Mouse (Mus musculus) MEL (cell line): Measurements from ENCODE around the gene Rcn1. TPM values are rescaled to one million over a fixed set of nuclear protein-coding genes. Genes with fewer than 3 reads are reported as not detected.

Experiments
- DNase-seq: peaks from one replicate; pipeline ENCODE4 v3.0.0; 2011; ENCODE audit warnings: low read depth, low spot score
- H3K27ac ChIP-seq: 2 replicates; pipeline ENCODE4 v1.5.1; 2012; ENCODE audit warnings: low read depth, mild to moderate bottlenecking, control low read depth, low read length, moderate library complexity; ENCODE audit not compliant: control insufficient read depth
- H3K27me3 ChIP-seq, 2 experiments: fragments of 150-350 bp in 1 of 2; sonication (generic) in 1 of 2; 2 replicates each; pipeline ENCODE4 v1.6.1; 2012; ENCODE audit warnings: low read length in 2 of 2, mild to moderate bottlenecking in 2 of 2, improper control_type of control experiment in 1 of 2, moderate library complexity in 1 of 2; ENCODE audit not compliant: insufficient read depth in 2 of 2, control insufficient read depth in 1 of 2
- H3K36me3 ChIP-seq, 2 experiments: 2 replicates each; pipeline ENCODE4 v1.6.1; 2012 to 2014; ENCODE audit warnings: low read length in 2 of 2, improper control_type of control experiment in 1 of 2, inconsistent platforms in 1 of 2, mild to moderate bottlenecking in 1 of 2; ENCODE audit not compliant: insufficient read depth in 2 of 2, control insufficient read depth in 1 of 2
- H3K4me1 ChIP-seq, 2 experiments: fragments of 150-350 bp in 1 of 2; sonication (generic) in 1 of 2; 2 replicates each; pipeline ENCODE4 v1.6.1; 2012; ENCODE audit warnings: low read length in 2 of 2, improper control_type of control experiment in 1 of 2, mild to moderate bottlenecking in 1 of 2; ENCODE audit not compliant: insufficient read depth in 2 of 2, control insufficient read depth in 1 of 2
- H3K4me3 ChIP-seq, 2 experiments: fragments of 150-350 bp in 1 of 2; sonication (generic) in 1 of 2; 2 replicates each; pipeline ENCODE4 v1.5.1; 2012; ENCODE audit warnings: low read depth in 2 of 2, low read length in 2 of 2, mild to moderate bottlenecking in 2 of 2, moderate library complexity in 2 of 2, control low read depth in 1 of 2, improper control_type of control experiment in 1 of 2; ENCODE audit not compliant: control insufficient read depth in 1 of 2, insufficient read depth in 1 of 2
- H3K79me2 ChIP-seq: 2 replicates; pipeline ENCODE4 v1.6.1; 2012; ENCODE audit warnings: mild to moderate bottlenecking, low read length, moderate library complexity; ENCODE audit not compliant: control insufficient read depth, poor library complexity, insufficient read depth
- H3K9ac ChIP-seq: 2 replicates; pipeline ENCODE4 v1.6.1; 2012; ENCODE audit warnings: low read depth, mild to moderate bottlenecking, control low read depth, low read length, moderate library complexity; ENCODE audit not compliant: control insufficient read depth, poor library complexity, severe bottlenecking
- H3K9me3 ChIP-seq: fragments of 150-350 bp; sonication (generic); replicated peaks from 2 replicates; pipeline ENCODE4 v1.6.1; 2012; ENCODE audit warnings: mild to moderate bottlenecking, low read length, improper control_type of control experiment, moderate library complexity; ENCODE audit not compliant: insufficient read depth
- BHLHE40 ChIP-seq: IDR thresholded peaks from 2 replicates; pipeline ENCODE4 v1.6.1; 2012; ENCODE audit warnings: low read depth, mild to moderate bottlenecking, inconsistent platforms, low read length, improper control_type of control experiment, borderline replicate concordance
- CTCF ChIP-seq, 3 experiments: IDR thresholded peaks in 2 of 3; conservative IDR thresholded peaks in 1 of 3; 2 replicates each; pipeline ENCODE4 v1.5.1; 2011 to 2012; ENCODE audit warnings: low read length in 3 of 3, low read depth in 2 of 3, mild to moderate bottlenecking in 2 of 3, improper control_type of control experiment in 1 of 3, inconsistent platforms in 1 of 3, mixed read lengths in 1 of 3, moderate library complexity in 1 of 3; ENCODE audit not compliant: control insufficient read depth in 1 of 3, insufficient read depth in 1 of 3, poor library complexity in 1 of 3, severe bottlenecking in 1 of 3
- E2F4 ChIP-seq: IDR thresholded peaks from 2 replicates; pipeline ENCODE4 v1.6.1; 2011; ENCODE audit warnings: low read depth, low read length, improper control_type of control experiment, borderline replicate concordance
- ELF1 ChIP-seq: IDR thresholded peaks from 2 replicates; pipeline ENCODE4 v1.6.1; 2014; ENCODE audit warnings: low read depth, mild to moderate bottlenecking, inconsistent platforms, low read length, improper control_type of control experiment, moderate library complexity
- EP300 ChIP-seq, 2 experiments: IDR thresholded peaks; 2 replicates each; pipeline ENCODE4 v1.6.1; 2011; ENCODE audit warnings: improper control_type of control experiment in 2 of 2, low read length in 2 of 2, low read depth in 1 of 2, mild to moderate bottlenecking in 1 of 2
- GATA1 ChIP-seq: IDR thresholded peaks from 2 replicates; pipeline ENCODE4 v1.6.1; 2011; ENCODE audit warnings: low read depth, low read length, improper control_type of control experiment
- JUND ChIP-seq: IDR thresholded peaks from 2 replicates; pipeline ENCODE4 v1.6.1; 2011; ENCODE audit warnings: low read depth, mild to moderate bottlenecking, improper control_type of control experiment, low read length
- KAT2A ChIP-seq: conservative IDR thresholded peaks from 2 replicates; pipeline ENCODE4 v1.6.1; 2012; ENCODE audit warnings: low read depth, low read length, improper control_type of control experiment, inconsistent platforms
- MAZ ChIP-seq: IDR thresholded peaks from 2 replicates; pipeline ENCODE4 v1.6.1; 2012; ENCODE audit warnings: low read depth, mild to moderate bottlenecking, inconsistent platforms, low read length, improper control_type of control experiment
- MYC ChIP-seq: IDR thresholded peaks from 2 replicates; pipeline ENCODE4 v1.6.1; 2011; ENCODE audit warnings: low read depth, mild to moderate bottlenecking, low read length, improper control_type of control experiment, moderate library complexity
- NELFE ChIP-seq: IDR thresholded peaks from 2 replicates; pipeline ENCODE4 v1.6.1; 2011; ENCODE audit warnings: low read depth, low read length, improper control_type of control experiment
- POLR2A ChIP-seq, 2 experiments: IDR thresholded peaks; 2 replicates each; pipeline ENCODE4 v1.6.1; 2011 to 2012; ENCODE audit warnings: low read length in 2 of 2, mild to moderate bottlenecking in 2 of 2, control low read depth in 1 of 2, improper control_type of control experiment in 1 of 2, low read depth in 1 of 2, moderate library complexity in 1 of 2; ENCODE audit not compliant: control insufficient read depth in 1 of 2, insufficient read depth in 1 of 2, poor library complexity in 1 of 2
- RAD21 ChIP-seq: IDR thresholded peaks from 2 replicates; pipeline ENCODE4 v1.6.1; 2011; ENCODE audit warnings: mild to moderate bottlenecking, low read depth, low read length, improper control_type of control experiment
- RCOR1 ChIP-seq: IDR thresholded peaks from 2 replicates; pipeline ENCODE4 v1.6.1; 2012; ENCODE audit warnings: low read depth, mild to moderate bottlenecking, inconsistent platforms, low read length, improper control_type of control experiment
- SIN3A ChIP-seq: IDR thresholded peaks from 2 replicates; pipeline ENCODE4 v1.6.1; 2012; ENCODE audit warnings: low read length, improper control_type of control experiment, inconsistent platforms
- TAL1 ChIP-seq: IDR thresholded peaks from 2 replicates; pipeline ENCODE4 v1.6.1; 2012; ENCODE audit warnings: mild to moderate bottlenecking, inconsistent platforms, low read length, moderate library complexity, mixed read lengths
- TBP ChIP-seq: IDR thresholded peaks from 2 replicates; pipeline ENCODE4 v1.8.0; 2011; ENCODE audit warnings: low read depth, low read length, improper control_type of control experiment
- ZMIZ1 ChIP-seq: IDR thresholded peaks from 2 replicates; pipeline ENCODE4 v1.6.1; 2012; ENCODE audit warnings: low read depth, mild to moderate bottlenecking, inconsistent platforms, low read length, improper control_type of control experiment, moderate library complexity
- polyA plus RNA-seq, 2 experiments: library from polyadenylated mRNA; stranded (reverse) in 1 of 2; unstranded in 1 of 2; fragments of >175 nt in 1 of 2; fragments of >200 nt in 1 of 2; gene quantifications; 2 replicates each; pipeline versions ENCODE4 v1.2.1 to v1.2.4; 2012; ENCODE audit warnings: low replicate concordance in 2 of 2, low read depth in 1 of 2; ENCODE audit not compliant: insufficient read length in 2 of 2, insufficient read depth in 1 of 2, missing spikeins in 1 of 2
- total RNA-seq: library from RNA; depleted of rRNA; stranded (reverse); fragments of 300-350 nt; gene quantifications from 2 replicates; pipeline ENCODE4 v1.2.3, GENCODE M21; 2012

The Rcn1 gene
- total and polyA plus RNA-seq, 3 experiments: 45.7 to 51.0 TPM; not detected in 1

- TF ChIP-seq ELF1 (no peak), TBP (no peak), RCOR1 (peak; percentile 43), MYC (no peak), TAL1 (peak; percentile 84)
Measured at GRCm38 (mm10) chr2:105399085-105399891, at the start of gene Rcn1 (continued).

GRCm38 (mm10) chr2:105444072-105444471 lies 45.0 kb upstream of the Rcn1 start:
- Histone ChIP-seq H3K4me1 (no peaks in the 10 kb centered on the region), H3K9ac (no peak overlapping the region), H3K27me3 (peaks cover 1 to 2% of the 10 kb centered on the region in 2 experiments; a peak in 1 of 4 replicates), H3K9me3 (no peaks in the 10 kb centered on the region), H3K27ac (no peak overlapping the region), H3K36me3 (no peaks in the 10 kb centered on the region), H3K4me3 (no peak overlapping the region), H3K79me2 (no peaks in the 10 kb centered on the region)
- peak; percentile 48 for DNase-seq
- TF ChIP-seq POLR2A (IDR thresholded peaks at IDR 0.05; ENCODE audit: control insufficient read depth in 1 of 2, insufficient read depth in 1 of 2, low read depth in 1 of 2, low read length in 2 of 2, poor library complexity in 1 of 2): no peak
- peak; percentile 68 to 88 (median 76) for TF ChIP-seq CTCF (IDR thresholded peaks at IDR 0.05 in 2 of 3, conservative IDR thresholded peaks at IDR 0.05 in 1 of 3; ENCODE audit: control insufficient read depth in 1 of 3, insufficient read depth in 1 of 3, low read depth in 2 of 3, low read length in 3 of 3, poor library complexity in 1 of 3, severe bottlenecking in 1 of 3)
- TF ChIP-seq RAD21: peak; percentile 3; the same call in 1 of the 2 replicates

- DNase-seq: no peak
Measured at GRCm38 (mm10) chr2:105439022-105439421, 39.9 kb upstream of the Rcn1 start.

More at GRCm38 (mm10) chr2:105439022-105439421, 39.9 kb upstream of the Rcn1 start:
- Histone ChIP-seq H3K9ac (no peak overlapping the region), H3K4me3 (no peak overlapping the region), H3K27me3 (peaks cover 6% of the 10 kb centered on the region in 2 experiments; a peak in 3 of 4 replicates), H3K79me2 (no peaks in the 10 kb centered on the region), H3K27ac (no peak overlapping the region), H3K9me3 (no peaks in the 10 kb centered on the region), H3K4me1 (no peaks in the 10 kb centered on the region), H3K36me3 (no peaks in the 10 kb centered on the region)
- TF ChIP-seq POLR2A (IDR thresholded peaks at IDR 0.05; ENCODE audit: control insufficient read depth in 1 of 2, insufficient read depth in 1 of 2, low read depth in 1 of 2, low read length in 2 of 2, poor library complexity in 1 of 2) (no peak), ZMIZ1 (no peak), SIN3A (no peak), BHLHE40 (no peak), KAT2A (no peak), E2F4 (no peak), GATA1 (no peak), EP300 (IDR thresholded peaks at IDR 0.05; ENCODE audit: low read depth in 1 of 2, low read length in 2 of 2) (no peak), NELFE (no peak), MAZ (no peak), TAL1 (no peak), JUND (no peak)
